Mouse (Mus musculus): ENCODE measurements around the gene Taok2. TPM values are rescaled to one million over a fixed set of nuclear protein-coding genes. Genes with fewer than 3 reads are reported as not detected.
"Not testable (repeated sequence)": the region's sequence is repeated elsewhere in the genome, so short reads cannot be mapped to it uniquely, and the experiment has no call there.

Taok2 gene
- polyA plus RNA-seq, 1 experiment from 2014 or later, result 50.5 TPM

DNA sequence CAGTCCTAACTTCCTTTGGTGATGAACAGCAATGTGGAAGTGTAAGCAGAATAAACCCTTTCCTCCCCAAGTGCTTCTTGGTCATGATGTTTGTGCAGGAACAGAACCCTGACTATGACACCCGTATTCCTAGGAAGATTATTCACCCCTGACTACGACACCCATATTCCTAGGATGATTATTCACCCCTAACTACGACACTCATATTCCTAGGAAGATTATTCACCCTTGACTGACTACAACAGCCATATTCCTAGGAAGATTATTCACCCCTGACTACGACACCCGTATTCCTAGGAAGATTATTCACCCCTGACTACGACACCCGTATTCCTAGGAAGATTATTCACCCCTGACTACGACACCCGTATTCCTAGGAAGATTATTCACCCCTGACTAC lies 15.3 kb upstream of the Taok2 start:
- H3K27me3 ChIP-seq; ATAC-seq (ENCODE audit: low read depth): not testable (repeated sequence)
- whole genome bisulfite sequencing, result 94% methylated on average over 7 of the region's 9 CpGs

DNA sequence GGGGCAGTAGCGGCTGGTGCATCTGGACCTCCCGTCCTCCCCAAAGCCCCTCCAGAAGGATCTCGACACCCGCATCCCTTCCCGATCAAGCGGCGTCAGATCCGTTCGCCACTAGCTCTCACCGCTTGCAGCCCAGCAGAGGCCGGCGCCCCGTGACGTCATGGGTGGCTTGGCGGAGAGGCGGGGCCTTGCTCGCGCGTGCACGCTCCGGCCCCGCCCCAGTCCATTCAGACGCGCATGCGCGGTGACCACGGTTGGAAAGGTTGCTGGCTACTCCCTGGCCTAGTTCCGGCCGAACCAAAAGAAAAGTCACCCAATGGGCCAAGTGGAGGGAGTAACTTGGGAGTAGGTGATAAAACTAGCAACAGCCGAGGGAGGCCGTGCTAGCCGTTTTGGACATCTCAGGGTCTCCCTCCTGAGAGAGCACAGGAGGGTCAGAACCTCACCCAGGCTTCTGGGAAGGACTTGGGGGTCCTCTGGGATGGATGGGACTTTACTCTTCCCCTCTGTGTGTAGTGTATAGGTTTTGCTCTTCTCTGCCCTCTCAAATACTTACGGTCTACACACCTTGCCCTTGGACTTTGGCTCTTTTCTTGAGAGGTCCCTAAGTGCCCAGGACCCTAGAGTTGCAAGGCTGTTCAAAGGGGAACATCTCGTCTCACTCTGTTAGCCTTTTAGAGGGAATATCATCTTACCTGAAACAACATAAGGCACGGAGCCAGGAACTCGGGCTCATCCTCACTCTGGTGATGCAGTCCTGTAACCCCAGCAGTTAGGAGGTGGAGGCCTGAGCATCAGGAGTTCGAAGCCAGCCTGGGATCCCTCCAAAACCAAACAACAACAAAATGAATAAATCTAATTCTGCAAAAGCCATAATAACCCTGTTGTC lies 13.8 kb upstream of the Taok2 start:
- Histone ChIP-seq H3K27me3 (no peaks in the 10 kb centered on the region), H3K36me3 (no peaks in the 10 kb centered on the region), H3K4me1 (replicated peaks) (peaks cover 16% of the 10 kb centered on the region), H3K9me3 (no peaks in the 10 kb centered on the region), H3K27ac (replicated peaks) (peak overlapping the region; percentile 93), H3K4me3 (peak overlapping the region; percentile 69), H3K4me2 (peak overlapping the region; percentile 74), H3K9ac (peak overlapping the region; percentile 88)
- ATAC-seq (ENCODE audit: low read depth), result peak; percentile 95
- 13% methylated on average over 37 of the region's 37 CpGs for WGBS

More for the DNA sequence above, 15.3 kb upstream of the Taok2 start:
- H3K4me3 ChIP-seq; H3K27ac ChIP-seq (replicated peaks); H3K9me3 ChIP-seq; H3K4me2 ChIP-seq; H3K9ac ChIP-seq; H3K36me3 ChIP-seq: not testable (repeated sequence)
- peaks cover 16% of the 10 kb centered on the region for H3K4me1 ChIP-seq (replicated peaks)

DNA sequence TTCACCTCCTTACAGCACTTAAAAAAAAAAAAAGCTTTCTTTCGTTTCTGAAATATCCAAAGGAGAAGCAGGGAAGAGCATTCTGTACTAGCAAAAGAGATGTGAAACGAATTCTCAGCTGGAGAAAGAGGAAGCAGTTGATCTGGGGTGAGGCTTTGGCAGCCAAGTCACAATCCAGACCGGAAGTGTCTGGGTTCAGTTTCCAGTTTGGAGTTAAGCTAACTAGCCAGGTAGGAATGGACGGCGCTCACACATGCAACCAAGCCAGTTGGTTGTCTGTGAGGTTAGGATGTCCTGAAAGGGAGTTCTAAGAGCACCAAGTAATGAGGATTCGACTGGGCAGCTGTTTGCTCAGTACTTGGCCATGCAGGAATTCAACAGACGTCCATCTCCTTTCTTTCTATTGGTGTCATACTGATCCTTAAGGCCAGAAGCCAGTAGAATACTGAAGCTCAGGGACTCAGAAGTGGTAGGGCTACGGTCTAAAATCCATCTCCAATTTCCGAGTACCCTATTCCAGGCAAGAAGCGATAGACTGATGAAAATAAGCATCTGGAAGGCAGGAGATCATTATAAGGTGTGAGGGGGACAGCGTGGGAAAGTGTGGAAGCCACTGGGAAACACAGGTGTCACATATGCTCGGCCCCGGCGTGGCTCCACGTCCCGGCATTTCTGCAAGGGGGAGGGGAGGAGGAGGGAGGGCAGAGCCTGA lies 13.0 kb upstream of the Taok2 start:
- WGBS, result 27% methylated on average over 16 of the region's 16 CpGs
- peak; percentile 83 for ATAC-seq (ENCODE audit: low read depth)
- peak overlapping the region; percentile 69 for H3K4me3 ChIP-seq
- peak overlapping the region; percentile 74 for H3K4me2 ChIP-seq
- H3K27me3 ChIP-seq, result no peaks in the 10 kb centered on the region
- H3K9ac ChIP-seq, result peak overlapping the region; percentile 88
- H3K36me3 ChIP-seq, result no peaks in the 10 kb centered on the region
- H3K27ac ChIP-seq (replicated peaks), result peak overlapping the region; percentile 93
- no peaks in the 10 kb centered on the region for H3K9me3 ChIP-seq
- H3K4me1 ChIP-seq (replicated peaks), result peaks cover 16% of the 10 kb centered on the region

DNA sequence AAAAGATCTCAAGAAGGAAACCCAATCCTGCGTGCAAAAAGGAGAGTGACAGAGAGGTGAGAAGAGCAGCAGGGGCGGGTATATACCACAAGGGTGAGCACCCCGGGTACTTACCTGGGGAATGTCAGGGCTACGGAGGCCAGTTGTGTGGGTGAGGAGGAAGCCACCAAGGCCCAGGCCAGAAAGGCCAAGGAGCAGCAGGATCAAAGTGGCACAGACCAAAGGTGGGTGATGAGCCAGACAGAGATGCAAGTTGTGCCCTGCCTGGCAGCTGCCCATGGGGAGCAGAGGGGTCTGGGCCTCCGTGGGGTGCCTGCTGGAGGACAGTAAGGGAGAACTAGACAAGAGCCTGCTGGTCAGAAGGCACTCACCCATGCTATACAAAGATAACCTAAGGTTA lies 12.4 kb upstream of the Taok2 start:
- H3K4me3 ChIP-seq, result no peak overlapping the region
- 90% methylated on average over 5 of the region's 5 CpGs for WGBS
- no peaks in the 10 kb centered on the region for H3K27me3 ChIP-seq
- peak overlapping the region; percentile 88 for H3K9ac ChIP-seq
- H3K9me3 ChIP-seq, result no peaks in the 10 kb centered on the region
- no peak overlapping the region for H3K27ac ChIP-seq (replicated peaks)
- peak overlapping the region; percentile 74 for H3K4me2 ChIP-seq
- peaks cover 1% of the 10 kb centered on the region for H3K36me3 ChIP-seq
- H3K4me1 ChIP-seq (replicated peaks), result peaks cover 16% of the 10 kb centered on the region
- no peak for ATAC-seq (ENCODE audit: low read depth)

DNA sequence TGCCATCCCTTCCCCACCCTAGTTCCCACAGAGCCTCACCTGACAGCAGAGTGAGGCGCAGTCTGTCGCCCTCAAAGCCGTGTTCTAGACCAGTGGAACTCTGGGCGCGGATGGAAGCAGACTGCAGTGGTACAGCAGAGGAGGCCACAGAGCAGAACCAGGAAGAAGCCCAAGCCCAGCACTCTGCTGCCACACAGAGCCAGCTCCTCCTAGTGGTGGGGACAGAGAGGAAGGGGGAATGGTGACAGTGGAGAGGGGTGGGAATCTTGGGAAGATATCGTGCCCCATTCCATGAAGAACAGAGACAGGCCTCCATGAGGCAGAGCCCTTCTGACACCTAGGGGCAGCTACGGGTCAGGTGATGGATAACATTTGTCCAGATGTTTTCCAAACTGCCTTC lies 4.3 kb upstream of the Taok2 start:
- Histone ChIP-seq H3K4me2 (no peak overlapping the region), H3K4me3 (no peak overlapping the region), H3K9me3 (no peaks in the 10 kb centered on the region), H3K4me1 (replicated peaks) (no peaks in the 10 kb centered on the region), H3K27me3 (no peaks in the 10 kb centered on the region), H3K27ac (replicated peaks) (no peak overlapping the region), H3K9ac (peak overlapping the region; percentile 26; the same call in 1 of the 2 replicates), H3K36me3 (peaks cover 17% of the 10 kb centered on the region)
- no peak for ATAC-seq (ENCODE audit: low read depth)
- WGBS, result 48% methylated on average over 7 of the region's 7 CpGs

DNA sequence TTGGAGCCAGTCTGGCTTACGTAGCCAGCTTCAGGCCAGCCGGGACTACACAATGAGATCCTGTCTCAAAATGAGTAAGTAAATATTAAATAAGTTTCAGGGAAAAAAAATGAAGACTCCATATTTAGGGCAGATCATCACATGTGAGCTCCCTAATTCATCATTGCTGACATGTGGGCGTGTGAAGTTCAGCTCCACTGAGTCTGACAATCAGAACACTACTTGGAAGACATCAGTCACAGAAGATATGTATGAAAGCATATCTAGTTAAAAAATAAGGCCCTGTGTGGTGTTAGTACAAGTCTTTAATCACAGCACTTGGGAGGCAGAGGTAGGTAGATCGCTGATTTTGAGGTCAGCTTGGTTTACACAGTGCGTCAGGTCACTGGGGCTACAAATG lies 2.8 kb upstream of the Taok2 start:
- no peak overlapping the region for H3K4me2 ChIP-seq
- H3K4me1 ChIP-seq (replicated peaks), result peaks cover 15% of the 10 kb centered on the region
- no peak for ATAC-seq (ENCODE audit: low read depth)
- no peak overlapping the region for H3K27ac ChIP-seq (replicated peaks)
- H3K27me3 ChIP-seq, result no peaks in the 10 kb centered on the region
- no peaks in the 10 kb centered on the region for H3K9me3 ChIP-seq
- WGBS, result 89% methylated on average over 5 of the region's 5 CpGs
- H3K9ac ChIP-seq, result no peak overlapping the region
- no peak overlapping the region for H3K4me3 ChIP-seq
- H3K36me3 ChIP-seq, result peaks cover 17% of the 10 kb centered on the region

DNA sequence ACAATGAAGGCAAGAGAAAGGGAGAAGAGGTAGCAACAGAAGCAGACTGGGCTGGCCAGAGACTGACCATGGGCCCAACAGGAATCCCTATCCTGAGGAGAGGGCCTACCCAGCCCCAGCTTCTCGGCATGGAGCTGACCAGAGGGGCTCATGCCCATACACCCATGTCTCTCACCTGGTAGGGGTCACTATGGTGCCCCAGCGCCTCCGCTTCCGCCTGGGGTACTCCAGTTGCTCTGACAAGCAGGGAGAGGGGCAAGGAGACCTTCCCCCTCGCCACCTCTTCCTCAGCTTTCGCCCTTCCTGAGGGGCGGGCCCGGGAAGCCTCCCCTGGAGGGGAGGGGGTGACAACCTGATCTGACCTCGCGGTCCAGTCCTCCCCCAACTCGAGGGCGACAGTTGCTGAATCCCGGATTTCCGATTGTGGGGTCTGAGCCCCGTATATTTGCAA lies 747 bp downstream of the Taok2 start:
- Histone ChIP-seq H3K4me2 (peak overlapping the region; percentile 99), H3K4me3 (peak overlapping the region; percentile 91), H3K27ac (replicated peaks) (peak overlapping the region; percentile 95), H3K9ac (peak overlapping the region; percentile 94), H3K27me3 (no peaks in the 10 kb centered on the region), H3K9me3 (no peaks in the 10 kb centered on the region), H3K36me3 (peaks cover 20% of the 10 kb centered on the region), H3K4me1 (replicated peaks) (peaks cover 40% of the 10 kb centered on the region)
- under 1% methylated on average over 15 of the region's 15 CpGs for WGBS
- no peak for ATAC-seq (ENCODE audit: low read depth)

DNA sequence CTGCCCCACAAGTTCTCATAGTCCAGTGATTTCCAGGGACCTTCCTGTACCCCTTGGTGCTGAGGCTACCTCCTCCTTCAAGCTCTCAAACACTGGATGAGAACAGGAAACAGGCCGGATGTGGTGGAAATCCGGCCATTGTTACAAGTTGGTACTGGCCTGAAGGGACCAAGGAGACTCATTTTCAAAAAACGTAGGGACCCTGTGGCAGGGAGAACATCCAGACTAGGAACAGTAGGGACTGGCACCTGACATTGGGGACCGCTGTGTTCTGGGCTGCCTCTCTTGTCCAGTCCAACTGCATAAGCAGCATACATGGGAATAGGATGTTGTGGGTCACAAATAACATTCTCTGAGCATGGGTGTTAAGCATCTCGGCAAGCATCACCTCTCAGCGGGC lies 3.5 kb downstream of the Taok2 start:
- H3K27me3 ChIP-seq, result no peaks in the 10 kb centered on the region
- peak overlapping the region; percentile 94 for H3K9ac ChIP-seq
- peaks cover 48% of the 10 kb centered on the region for H3K36me3 ChIP-seq
- peak overlapping the region; percentile 99 for H3K4me2 ChIP-seq
- ATAC-seq (ENCODE audit: low read depth), result no peak
- H3K27ac ChIP-seq (replicated peaks), result 0 out of 2 replicates have a peak overlapping the region, but pooled peaks have one; percentile 33
- WGBS, result 76% methylated on average over 6 of the region's 6 CpGs
- peaks cover 40% of the 10 kb centered on the region for H3K4me1 ChIP-seq (replicated peaks)
- H3K9me3 ChIP-seq, result no peaks in the 10 kb centered on the region
- H3K4me3 ChIP-seq, result peak overlapping the region; percentile 91; the same call in 1 of the 2 replicates

DNA sequence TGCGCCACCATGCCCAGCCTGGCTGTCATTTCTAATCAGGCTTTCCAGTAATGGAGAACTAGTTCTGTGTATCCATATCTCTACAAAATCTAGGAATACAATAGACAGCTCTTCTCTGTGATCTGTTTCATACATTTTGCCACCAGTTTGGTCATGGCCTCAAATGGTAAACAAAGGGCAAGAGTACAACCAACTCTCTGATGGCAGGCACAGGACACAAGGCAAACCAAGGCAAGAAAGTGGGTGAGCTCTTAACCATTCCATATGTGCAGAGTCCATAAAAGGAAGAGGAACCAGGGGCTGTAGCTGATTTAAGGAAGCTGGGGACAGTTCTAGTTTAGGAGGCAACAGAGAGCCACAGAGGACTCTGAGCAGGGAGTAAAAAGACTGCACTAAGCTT lies 7.3 kb downstream of the Taok2 start:
- Histone ChIP-seq H3K9ac (no peak overlapping the region), H3K27me3 (no peaks in the 10 kb centered on the region), H3K36me3 (peaks cover 82% of the 10 kb centered on the region), H3K4me1 (replicated peaks) (peaks cover 24% of the 10 kb centered on the region), H3K9me3 (no peaks in the 10 kb centered on the region), H3K4me3 (no peak overlapping the region), H3K27ac (replicated peaks) (no peak overlapping the region), H3K4me2 (no peak overlapping the region)
- no peak for ATAC-seq (ENCODE audit: low read depth)
- WGBS, result 97% methylated on average over 1 of the region's 1 CpGs

DNA sequence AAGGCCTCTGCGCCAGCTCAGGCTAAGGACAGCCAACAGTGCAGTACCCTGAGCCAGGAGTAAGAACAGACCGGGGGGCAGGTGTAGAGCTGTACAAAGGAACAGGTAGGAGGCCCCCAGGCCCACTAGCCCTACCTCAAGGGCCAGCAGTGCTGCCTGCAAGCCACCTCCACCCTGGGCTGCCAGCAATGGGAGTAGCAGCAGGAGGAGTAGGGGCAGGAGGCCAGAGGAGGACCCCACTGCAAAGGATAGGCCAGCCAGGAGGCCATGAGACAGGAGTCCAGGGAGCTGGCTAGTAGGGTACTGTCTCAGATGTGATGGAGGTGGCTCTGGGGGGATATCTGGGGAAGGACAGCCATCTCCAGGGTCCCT lies 14.0 kb downstream of the Taok2 start:
- 100% methylated on average over 2 of the region's 2 CpGs for WGBS
- Histone ChIP-seq H3K9ac (no peak overlapping the region), H3K4me2 (no peak overlapping the region), H3K4me1 (replicated peaks) (no peaks in the 10 kb centered on the region), H3K36me3 (peaks cover 100% of the 10 kb centered on the region), H3K4me3 (no peak overlapping the region), H3K9me3 (no peaks in the 10 kb centered on the region), H3K27me3 (no peaks in the 10 kb centered on the region), H3K27ac (replicated peaks) (no peak overlapping the region)
- ATAC-seq (ENCODE audit: low read depth), result no peak

DNA sequence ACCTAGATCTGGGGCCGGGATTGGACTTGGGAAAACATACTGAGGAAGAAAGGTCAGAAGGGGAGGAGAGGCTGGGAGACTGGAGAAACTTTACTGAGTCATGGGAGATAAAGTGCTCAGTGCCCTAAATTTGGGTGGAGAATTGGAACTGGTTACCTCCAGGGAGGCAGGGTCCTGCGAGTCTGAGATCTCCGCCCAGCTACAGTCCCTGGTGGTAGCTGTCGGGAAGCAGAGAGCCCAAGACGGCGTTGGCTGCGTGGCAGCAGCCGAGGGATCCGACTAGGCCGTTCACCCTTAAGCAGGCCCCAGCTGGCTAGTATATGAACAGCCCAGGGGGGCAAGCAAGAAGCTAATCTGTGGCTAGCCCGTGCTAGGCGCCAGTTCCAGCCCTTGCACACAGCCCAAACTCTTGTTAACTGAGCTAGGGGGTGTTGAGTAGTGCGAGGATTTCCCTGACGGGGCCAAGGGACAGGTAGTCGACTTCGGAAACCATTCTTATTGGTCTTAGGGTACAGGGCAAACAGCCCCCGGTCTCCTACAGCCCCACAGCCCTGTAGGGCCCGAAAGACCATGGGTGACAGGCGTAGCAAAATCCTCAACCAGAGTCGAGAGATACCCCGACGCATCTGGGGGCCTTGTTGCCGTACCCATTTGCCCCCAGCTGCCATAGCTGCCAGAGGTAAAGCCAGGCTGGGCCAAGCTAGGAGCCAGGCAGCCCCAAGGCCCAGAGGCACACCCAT lies 14.6 kb downstream of the Taok2 start:
- H3K4me1 ChIP-seq (replicated peaks), result no peaks in the 10 kb centered on the region
- peaks cover 100% of the 10 kb centered on the region for H3K36me3 ChIP-seq
- no peak overlapping the region for H3K27ac ChIP-seq (replicated peaks)
- 91% methylated on average over 23 of the region's 23 CpGs for WGBS
- H3K9me3 ChIP-seq, result no peaks in the 10 kb centered on the region
- no peak overlapping the region for H3K9ac ChIP-seq
- H3K4me3 ChIP-seq, result no peak overlapping the region
- no peak for ATAC-seq (ENCODE audit: low read depth)
- no peak overlapping the region for H3K4me2 ChIP-seq
- H3K27me3 ChIP-seq, result no peaks in the 10 kb centered on the region

DNA sequence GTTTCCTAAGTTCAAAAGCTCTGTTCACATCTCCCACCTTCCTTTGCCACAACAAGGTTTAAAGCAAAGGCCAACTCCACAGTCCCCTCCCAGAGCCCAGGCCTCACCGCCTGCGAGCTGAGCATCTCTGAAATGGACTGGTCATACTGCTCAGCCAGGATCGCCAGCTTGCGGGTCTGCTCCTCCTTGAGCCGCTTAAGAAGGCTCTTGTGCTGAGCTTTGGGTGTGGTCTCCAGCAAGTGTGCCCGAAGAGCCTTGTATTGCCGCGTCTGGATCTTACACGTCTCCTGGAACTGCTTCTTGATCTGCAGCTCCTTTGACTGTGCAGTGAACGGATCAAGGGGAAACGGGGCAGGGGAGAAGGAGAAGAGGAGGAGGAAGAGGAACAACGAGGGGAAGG lies 16.5 kb downstream of the Taok2 start:
- H3K4me3 ChIP-seq, result no peak overlapping the region
- 92% methylated on average over 12 of the region's 12 CpGs for WGBS

More for the DNA sequence above, 16.5 kb downstream of the Taok2 start:
- H3K27me3 ChIP-seq, result no peaks in the 10 kb centered on the region
- no peak overlapping the region for H3K27ac ChIP-seq (replicated peaks)
- peaks cover 94% of the 10 kb centered on the region for H3K36me3 ChIP-seq
- no peak overlapping the region for H3K9ac ChIP-seq
- H3K4me1 ChIP-seq (replicated peaks), result peaks cover 15% of the 10 kb centered on the region
- no peak overlapping the region for H3K4me2 ChIP-seq
- ATAC-seq (ENCODE audit: low read depth), result no peak
- H3K9me3 ChIP-seq, result no peaks in the 10 kb centered on the region

Data from neural tube, embryonic 13.5 days (tissue).